Mouse (Mus musculus) kidney, embryonic 15.5 days (tissue): ENCODE data around the gene Rtp3. TPM values are rescaled to one million over a fixed set of nuclear protein-coding genes. Genes with fewer than 3 reads are reported as not detected.

Source experiments
- ATAC-seq: fragments of 200-750 bp; cut with Nextera tagmentation; replicated peaks from 2 replicates; pipeline ENCODE4 v1.8.0; 2017; ENCODE audit warnings: moderate TSS enrichment; ENCODE audit not compliant: low FRiP score
- H3K27ac ChIP-seq: fragments of 300-500 bp; sonication (generic); 2 replicates; pipeline ENCODE4 v1.5.1; 2015; ENCODE audit warnings: mild to moderate bottlenecking, inconsistent platforms
- H3K27me3 ChIP-seq: fragments of 300-500 bp; sonication (generic); 2 replicates; pipeline ENCODE4 v1.6.1; 2015; ENCODE audit warnings: inconsistent platforms
- H3K36me3 ChIP-seq: fragments of 300-500 bp; sonication (generic); 2 replicates; pipeline ENCODE4 v1.6.1; 2015; ENCODE audit warnings: inconsistent platforms
- H3K4me1 ChIP-seq: fragments of 300-500 bp; sonication (generic); 2 replicates; pipeline ENCODE4 v1.6.1; 2015; ENCODE audit warnings: inconsistent platforms
- H3K4me2 ChIP-seq: fragments of 300-500 bp; sonication (generic); 2 replicates; pipeline ENCODE4 v1.6.1; 2015; ENCODE audit warnings: moderate library complexity, mild to moderate bottlenecking, inconsistent platforms
- H3K4me3 ChIP-seq: fragments of 300-500 bp; sonication (generic); replicated peaks from 2 replicates; pipeline ENCODE4 v1.5.1; 2015; ENCODE audit warnings: mild to moderate bottlenecking, inconsistent platforms
- H3K9ac ChIP-seq: fragments of 300-500 bp; sonication (generic); 2 replicates; pipeline ENCODE4 v1.6.1; 2015; ENCODE audit warnings: mild to moderate bottlenecking, inconsistent platforms
- H3K9me3 ChIP-seq: fragments of 300-500 bp; sonication (generic); replicated peaks from 2 replicates; pipeline ENCODE4 v1.6.1; 2016; ENCODE audit warnings: inconsistent platforms
- WGBS: fragments of 180-500 bp; shearing (Covaris S2); methylation state at CpG from one replicate; pipeline ENCODE4 v1.1.7; 2015; ENCODE audit warnings: mixed read lengths; 5-methylcytosine and 5-hydroxymethylcytosine counted together
- polyA plus RNA-seq: library from polyadenylated mRNA; unstranded; fragments of >200 nt; fragmentation: Nextera tagmentation; extraction: Ambion mirVana; gene quantifications from 2 replicates; pipeline ENCODE4 v1.2.1, GENCODE M21; 2015

Gene Rtp3
- polyA plus RNA-seq, 1 experiment from 2014 or later, result 1.0 TPM

DNA sequence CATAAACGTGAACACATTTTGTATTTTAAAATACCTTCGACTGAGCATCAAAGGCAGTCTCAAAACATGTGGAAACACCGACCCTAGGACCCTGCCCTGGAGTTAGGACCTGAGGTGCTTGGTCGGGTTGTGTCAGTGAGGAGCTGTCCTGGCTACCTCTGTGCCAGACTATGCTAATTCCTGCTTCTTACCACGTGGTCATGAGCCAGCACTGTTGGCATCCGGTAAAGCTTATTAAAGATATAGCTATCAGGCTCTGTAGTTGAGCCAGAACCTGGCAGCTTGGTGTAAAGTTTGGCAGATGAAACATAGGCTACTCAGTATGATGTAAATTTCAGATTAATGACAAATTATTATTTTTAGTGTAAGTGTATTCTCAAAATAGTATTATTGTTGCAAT is 38.0 kb downstream of the Rtp3 start:
- no peak overlapping the region for H3K9ac ChIP-seq
- H3K27me3 ChIP-seq, result peaks cover 65% of the 10 kb centered on the region
- peaks cover 4% of the 10 kb centered on the region; the same call in 1 of the 2 replicates for H3K4me1 ChIP-seq
- H3K4me3 ChIP-seq, result no peak overlapping the region
- WGBS, result 62% methylated on average over 6 of the region's 6 CpGs
- no peak overlapping the region for H3K4me2 ChIP-seq
- no peak for ATAC-seq
- H3K36me3 ChIP-seq, result no peaks in the 10 kb centered on the region
- H3K9me3 ChIP-seq, result no peaks in the 10 kb centered on the region
- H3K27ac ChIP-seq, result no peak overlapping the region

DNA sequence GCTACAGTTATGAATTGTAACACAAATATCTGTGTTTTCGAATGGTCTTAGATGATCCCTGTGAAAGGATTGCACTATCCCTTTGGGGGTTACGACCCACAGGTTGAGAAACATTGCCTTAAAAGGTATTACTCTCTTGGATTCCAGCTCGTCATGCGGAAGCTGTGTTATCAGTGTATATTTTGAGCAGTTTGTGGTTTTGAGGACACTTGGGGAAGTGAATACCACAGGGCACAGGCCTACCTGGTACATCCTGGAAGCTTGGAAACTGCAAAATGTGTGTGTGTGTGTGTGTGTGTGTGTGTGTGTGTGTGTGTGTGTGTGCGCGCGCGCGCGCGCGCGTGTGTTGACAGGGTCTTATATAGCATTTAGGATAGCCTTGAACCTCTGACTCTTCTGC is 38.5 kb downstream of the Rtp3 start:
- Histone ChIP-seq H3K27me3 (peaks cover 70% of the 10 kb centered on the region), H3K4me3 (no peak overlapping the region), H3K4me1 (peaks cover 5% of the 10 kb centered on the region), H3K27ac (no peak overlapping the region), H3K4me2 (no peak overlapping the region), H3K36me3 (no peaks in the 10 kb centered on the region), H3K9me3 (no peaks in the 10 kb centered on the region), H3K9ac (no peak overlapping the region)
- 91% methylated on average over 13 of the region's 13 CpGs for WGBS
- no peak for ATAC-seq

DNA sequence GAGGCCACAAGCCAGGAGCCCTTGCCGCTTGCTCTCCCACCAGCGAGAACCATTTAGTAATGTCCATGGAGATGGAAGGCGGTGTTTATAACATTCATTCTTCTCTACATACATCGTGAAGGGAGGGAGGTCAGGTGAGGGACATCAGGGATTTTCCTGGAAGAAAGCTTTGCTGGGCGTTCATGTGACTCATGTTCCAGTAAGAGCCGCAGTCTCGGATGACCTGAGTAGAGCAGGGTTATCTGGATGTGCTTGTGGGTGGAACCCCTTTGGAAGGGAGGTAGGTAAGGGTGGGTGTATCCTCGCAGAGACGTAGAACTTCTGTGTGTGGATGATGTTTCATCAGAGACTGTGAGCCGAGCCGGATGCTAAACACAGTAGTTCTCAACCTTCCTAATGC is 39.0 kb downstream of the Rtp3 start, which contains the start of gene Lrrc2:
Gene Lrrc2, plus strand, starts transcription at position 149 of the 400 bp plus-strand sequence.
- Histone ChIP-seq H3K4me2 (no peak within 1 kb of the TSS), H3K9me3 (no peaks in the 10 kb centered on the region), H3K36me3 (no peaks in the 10 kb centered on the region), H3K4me3 (no peak within 1 kb of the TSS), H3K27ac (no peak within 1 kb of the TSS), H3K9ac (no peak within 1 kb of the TSS), H3K4me1 (peaks cover 10% of the 10 kb centered on the region), H3K27me3 (peaks cover 71% of the 10 kb centered on the region)
- no peak for ATAC-seq
- WGBS, result 78% methylated on average over 11 of the region's 11 CpGs

DNA sequence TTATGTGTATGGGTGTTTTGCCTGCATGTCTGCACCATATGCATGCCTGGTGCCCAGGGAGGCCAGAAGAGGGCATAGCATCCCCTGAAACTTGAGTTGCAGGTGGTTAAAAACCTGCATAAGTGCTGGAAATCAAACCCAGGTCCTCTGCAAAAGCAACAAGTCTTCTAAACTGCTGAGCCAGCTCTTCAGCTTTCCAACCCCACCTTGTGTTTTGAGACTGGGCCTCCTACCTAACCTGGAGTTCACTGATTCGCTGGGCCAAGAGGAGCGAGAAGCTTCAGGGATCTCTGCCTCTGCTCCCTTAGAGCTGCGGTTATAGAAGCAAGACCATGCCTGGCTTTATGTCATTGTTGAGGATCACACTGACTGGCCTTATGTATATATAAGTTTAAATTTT is 40.3 kb downstream of the Rtp3 start:
- H3K4me2 ChIP-seq, result no peak overlapping the region
- no peak overlapping the region for H3K4me3 ChIP-seq
- H3K36me3 ChIP-seq, result no peaks in the 10 kb centered on the region
- no peaks in the 10 kb centered on the region for H3K9me3 ChIP-seq
- peaks cover 71% of the 10 kb centered on the region for H3K27me3 ChIP-seq
- no peak overlapping the region for H3K27ac ChIP-seq
- H3K9ac ChIP-seq, result no peak overlapping the region
- 94% methylated on average over 3 of the region's 3 CpGs for WGBS
- H3K4me1 ChIP-seq, result peaks cover 17% of the 10 kb centered on the region
- no peak for ATAC-seq

DNA sequence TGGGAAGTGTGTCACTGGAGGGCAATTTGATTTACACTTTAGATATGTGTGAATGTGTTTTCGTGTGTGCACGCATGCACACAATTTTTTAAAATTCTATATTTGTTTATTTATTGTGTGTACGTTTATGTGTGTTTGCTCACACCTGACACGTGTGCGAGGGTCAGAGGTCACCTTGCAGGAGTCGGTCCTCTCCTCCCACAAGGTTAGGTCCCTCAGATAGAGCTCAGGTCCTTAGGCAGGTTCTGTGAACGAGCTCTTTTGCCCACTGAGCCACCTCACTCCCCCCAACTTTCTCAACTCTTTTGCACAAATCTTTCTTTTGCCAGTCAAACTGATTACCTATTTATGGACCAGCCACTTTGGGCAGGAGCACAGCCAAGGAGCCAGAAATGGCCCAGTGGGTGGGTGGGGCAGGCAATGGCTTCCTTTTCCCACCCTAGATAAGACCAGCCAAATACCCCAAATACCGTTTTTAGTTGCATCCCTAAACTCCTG is 41.5 kb downstream of the Rtp3 start:
- H3K4me2 ChIP-seq, result no peak overlapping the region
- H3K4me3 ChIP-seq, result no peak overlapping the region
- H3K27me3 ChIP-seq, result peaks cover 75% of the 10 kb centered on the region
- H3K9me3 ChIP-seq, result no peaks in the 10 kb centered on the region
- H3K27ac ChIP-seq, result no peak overlapping the region
- H3K4me1 ChIP-seq, result peaks cover 17% of the 10 kb centered on the region
- H3K9ac ChIP-seq, result no peak overlapping the region
- no peak for ATAC-seq
- no peaks in the 10 kb centered on the region for H3K36me3 ChIP-seq
- WGBS, result 48% methylated on average over 8 of the region's 8 CpGs

DNA sequence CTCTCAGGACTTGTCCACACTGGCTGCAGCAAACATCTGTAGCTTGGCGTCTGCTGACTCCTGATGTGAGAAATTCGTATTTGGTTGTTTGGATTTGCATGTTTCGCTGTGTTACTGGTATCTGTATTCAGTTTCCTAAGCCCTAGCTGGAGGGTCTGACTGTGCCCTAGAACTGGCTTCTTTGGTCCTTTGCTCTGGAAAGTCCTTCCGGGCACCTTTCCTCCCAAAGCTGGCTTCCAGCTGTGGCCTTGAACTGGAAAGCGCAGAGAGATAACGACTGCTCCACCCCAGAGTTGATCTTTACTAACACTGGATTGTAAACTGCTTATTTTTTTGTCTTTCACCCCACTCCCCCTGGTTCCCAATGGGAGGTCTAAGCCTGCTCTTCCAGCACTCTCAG is 42.5 kb downstream of the Rtp3 start:
- WGBS, result 53% methylated on average over 6 of the region's 6 CpGs
- Histone ChIP-seq H3K4me3 (no peak overlapping the region), H3K4me2 (no peak overlapping the region), H3K36me3 (no peaks in the 10 kb centered on the region), H3K27ac (no peak overlapping the region), H3K4me1 (peaks cover 13% of the 10 kb centered on the region), H3K9ac (no peak overlapping the region), H3K9me3 (no peaks in the 10 kb centered on the region), H3K27me3 (peaks cover 70% of the 10 kb centered on the region)
- ATAC-seq, result no peak

DNA sequence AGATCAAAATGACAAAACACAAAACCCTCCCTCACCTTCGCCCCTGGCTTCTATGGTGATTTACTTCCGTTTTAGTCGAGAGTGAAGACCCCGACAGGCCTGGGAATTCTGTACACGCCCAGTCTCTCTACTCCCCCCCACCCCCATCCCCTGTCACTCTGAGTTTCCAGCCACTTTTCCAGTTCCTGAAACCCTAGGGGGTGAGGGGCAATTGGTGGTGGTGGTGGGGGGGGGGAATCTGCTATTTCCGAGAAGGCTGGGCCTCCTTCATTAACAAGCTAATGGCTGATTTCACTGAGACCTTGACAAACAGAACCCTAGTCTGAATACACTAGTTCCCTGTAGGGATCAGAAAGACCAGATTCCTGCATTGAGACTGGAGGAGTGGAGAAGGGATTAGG is 43.1 kb downstream of the Rtp3 start:
- Histone ChIP-seq H3K9ac (no peak overlapping the region), H3K27me3 (peaks cover 64% of the 10 kb centered on the region), H3K4me3 (no peak overlapping the region), H3K27ac (no peak overlapping the region), H3K9me3 (no peaks in the 10 kb centered on the region), H3K36me3 (no peaks in the 10 kb centered on the region), H3K4me2 (peak overlapping the region; percentile 14; the same call in 1 of the 2 replicates), H3K4me1 (peaks cover 13% of the 10 kb centered on the region)
- ATAC-seq, result no peak
- 16% methylated on average over 6 of the region's 6 CpGs for WGBS

DNA sequence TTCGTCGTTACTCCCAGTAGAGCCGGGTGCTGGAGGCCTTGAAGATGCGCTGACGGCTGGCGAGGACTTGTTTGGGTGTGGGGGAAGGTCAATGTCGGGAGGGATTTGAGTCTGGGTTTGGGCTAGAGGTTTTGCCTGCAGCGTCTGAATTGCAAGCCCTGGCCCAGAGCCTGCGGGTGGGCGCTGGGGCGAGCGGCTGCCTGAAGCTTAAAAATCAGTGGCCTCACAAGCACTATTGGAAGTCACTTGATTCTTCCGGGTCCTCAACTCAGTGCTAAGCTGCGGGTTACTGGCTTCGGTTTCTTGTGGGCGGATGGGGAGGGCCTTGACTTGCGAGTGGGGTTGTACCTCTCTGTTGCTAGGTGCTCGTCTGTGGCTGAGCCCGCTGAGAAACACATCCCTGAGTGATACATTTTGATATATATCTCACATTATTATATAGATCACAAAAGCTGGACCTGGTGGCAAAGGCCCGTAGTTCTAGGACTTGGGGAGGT is 43.8 kb downstream of the Rtp3 start:
- peak overlapping the region; percentile 14; the same call in 1 of the 2 replicates for H3K4me2 ChIP-seq
- H3K27me3 ChIP-seq, result peaks cover 58% of the 10 kb centered on the region
- no peaks in the 10 kb centered on the region for H3K36me3 ChIP-seq
- H3K4me3 ChIP-seq, result peak overlapping the region; percentile 10; the same call in 1 of the 2 replicates
- no peak overlapping the region for H3K9ac ChIP-seq
- no peak for ATAC-seq
- WGBS, result 13% methylated on average over 20 of the region's 20 CpGs
- H3K27ac ChIP-seq, result no peak overlapping the region
- no peaks in the 10 kb centered on the region for H3K9me3 ChIP-seq
- H3K4me1 ChIP-seq, result peaks cover 13% of the 10 kb centered on the region

DNA sequence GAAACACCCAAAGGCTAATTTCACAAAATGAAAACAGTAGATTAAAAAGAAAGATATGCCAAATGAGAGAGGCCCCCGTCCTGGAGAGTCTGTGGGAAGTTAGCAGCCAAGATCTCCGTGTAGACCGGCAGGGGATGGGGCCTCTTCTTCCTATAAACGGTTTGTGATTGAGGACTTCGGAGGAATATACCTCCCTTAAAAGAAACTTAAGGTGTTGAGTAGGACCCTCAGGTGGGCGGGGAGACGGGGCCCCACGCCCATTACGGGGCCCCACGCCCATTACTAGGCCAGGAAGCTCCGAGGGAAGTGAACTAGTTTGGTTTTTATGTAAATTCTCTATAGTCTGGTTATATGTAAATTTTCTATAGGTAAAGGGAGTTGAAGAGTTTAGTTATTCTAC is 44.5 kb downstream of the Rtp3 start, which contains the start of gene Tdgf1:
Gene Tdgf1, minus strand, starts transcription at position 233 of the 400 bp plus-strand sequence.
- no peak within 1 kb of the TSS for H3K27ac ChIP-seq
- peaks cover 13% of the 10 kb centered on the region for H3K4me1 ChIP-seq
- H3K27me3 ChIP-seq, result peaks cover 52% of the 10 kb centered on the region
- H3K4me3 ChIP-seq, result peak within 1 kb of the TSS; percentile 10; the same call in 1 of the 2 replicates
- H3K36me3 ChIP-seq, result no peaks in the 10 kb centered on the region
- H3K9me3 ChIP-seq, result no peaks in the 10 kb centered on the region
- 13% methylated on average over 11 of the region's 11 CpGs for WGBS
- peak within 1 kb of the TSS; percentile 14; the same call in 1 of the 2 replicates for H3K4me2 ChIP-seq
- no peak for ATAC-seq
- H3K9ac ChIP-seq, result no peak within 1 kb of the TSS

DNA sequence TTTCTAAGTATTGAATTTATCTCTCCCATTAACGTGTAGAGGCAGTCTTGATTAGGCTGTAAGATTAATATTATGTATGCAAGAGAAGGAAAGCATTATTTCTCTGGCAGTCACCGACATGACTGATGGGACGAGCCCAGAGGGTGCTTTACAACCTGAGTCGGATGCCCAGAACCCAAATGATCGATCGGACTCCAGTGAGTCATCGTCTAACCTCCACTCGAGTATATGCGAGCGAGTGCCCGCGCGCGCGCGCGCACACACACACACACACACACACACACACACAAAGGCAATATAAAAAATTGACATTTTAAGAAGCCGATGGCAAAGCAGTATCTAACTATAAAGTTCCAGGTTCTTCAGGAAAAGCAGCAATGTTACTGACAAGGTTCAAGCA is 45.0 kb downstream of the Rtp3 start:
- Histone ChIP-seq H3K4me1 (peaks cover 13% of the 10 kb centered on the region), H3K9me3 (no peaks in the 10 kb centered on the region), H3K36me3 (no peaks in the 10 kb centered on the region), H3K9ac (no peak overlapping the region), H3K4me2 (no peak overlapping the region), H3K27ac (no peak overlapping the region), H3K27me3 (peaks cover 50% of the 10 kb centered on the region), H3K4me3 (no peak overlapping the region)
- 8% methylated on average over 18 of the region's 18 CpGs for WGBS
- ATAC-seq, result no peak

DNA sequence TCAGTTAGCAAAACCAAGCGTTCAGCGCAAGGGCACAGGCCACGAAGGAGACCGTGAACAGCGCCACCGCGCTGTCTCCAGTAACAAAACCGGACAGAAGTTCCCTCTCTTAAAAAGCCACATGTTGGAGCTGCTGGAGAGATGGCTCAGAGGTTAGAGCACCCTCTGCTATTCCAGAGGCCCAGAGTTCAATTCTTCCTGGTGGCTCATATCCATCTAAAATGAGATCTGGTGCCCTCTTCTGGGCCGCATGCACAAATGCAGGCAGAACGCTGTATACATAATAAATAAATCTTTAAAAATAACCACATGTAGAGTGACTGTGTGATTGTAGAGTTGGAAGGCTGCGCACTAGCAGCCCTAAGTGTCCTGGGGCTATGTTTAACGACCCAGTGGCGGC is 46.1 kb downstream of the Rtp3 start:
- no peak overlapping the region for H3K4me2 ChIP-seq
- H3K4me1 ChIP-seq, result peaks cover 13% of the 10 kb centered on the region
- ATAC-seq, result no peak
- no peaks in the 10 kb centered on the region for H3K36me3 ChIP-seq
- H3K9me3 ChIP-seq, result no peaks in the 10 kb centered on the region
- 37% methylated on average over 13 of the region's 13 CpGs for WGBS
- no peak overlapping the region for H3K4me3 ChIP-seq
- H3K27ac ChIP-seq, result no peak overlapping the region
- no peak overlapping the region for H3K9ac ChIP-seq
- H3K27me3 ChIP-seq, result peaks cover 50% of the 10 kb centered on the region

DNA sequence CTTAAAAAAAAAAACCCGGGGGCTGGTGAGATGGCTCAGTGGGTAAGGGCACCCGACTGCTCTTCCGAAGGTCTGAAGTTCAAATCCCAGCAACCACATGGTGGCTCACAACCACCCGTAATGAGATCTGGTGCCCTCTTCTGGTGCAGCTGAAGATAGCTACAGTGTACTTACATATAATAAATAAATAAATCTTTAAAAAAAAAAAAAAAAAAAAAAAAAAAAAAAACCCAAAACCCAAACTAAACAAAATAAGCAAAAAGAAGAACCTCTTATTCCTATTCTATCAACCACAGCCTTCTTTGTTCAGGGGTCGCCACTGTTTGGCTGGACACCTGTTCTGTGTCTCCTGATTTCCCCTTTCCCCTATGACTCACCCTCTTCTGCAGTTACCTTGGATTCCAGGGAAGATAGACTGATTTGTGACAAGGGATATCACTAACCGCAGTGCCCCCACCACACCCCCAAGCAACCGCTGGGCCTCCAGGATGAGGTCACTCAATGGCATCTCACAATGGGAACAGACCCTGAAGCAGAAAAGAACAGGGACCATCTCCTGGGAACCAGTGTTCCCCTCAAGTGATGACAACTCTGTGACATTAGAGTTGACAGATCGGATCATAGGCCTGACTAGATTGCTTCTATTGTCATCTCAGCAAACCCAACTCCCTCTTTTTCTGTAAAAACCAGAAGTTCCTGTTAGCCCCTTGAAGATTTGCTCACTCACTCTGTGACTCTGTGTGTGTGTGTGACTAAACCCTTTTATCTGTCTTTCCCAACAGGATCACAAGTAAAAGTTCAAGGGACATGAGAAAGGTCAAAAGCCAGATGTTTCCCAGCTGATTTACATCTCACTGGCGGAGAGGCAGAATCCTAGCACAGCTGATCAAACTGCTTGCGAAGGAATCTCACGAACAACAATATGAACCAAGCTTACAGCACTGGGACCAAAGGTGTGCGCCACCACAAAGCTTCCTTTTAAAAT is 52.6 kb downstream of the Rtp3 start:
- ATAC-seq, result no peak
- 74% methylated on average over 12 of the region's 12 CpGs for WGBS
- H3K27ac ChIP-seq, result no peak overlapping the region

More for the DNA sequence above, 52.6 kb downstream of the Rtp3 start:
- Histone ChIP-seq H3K36me3 (no peaks in the 10 kb centered on the region), H3K27me3 (no peaks in the 10 kb centered on the region), H3K9ac (no peak overlapping the region), H3K4me3 (no peak overlapping the region), H3K9me3 (no peaks in the 10 kb centered on the region), H3K4me2 (no peak overlapping the region), H3K4me1 (no peaks in the 10 kb centered on the region)
